Mouse (Mus musculus): Measurements from ENCODE around the gene Tmem200b. TPM values are rescaled to one million over a fixed set of nuclear protein-coding genes. Genes with fewer than 3 reads are reported as not detected.

Tmem200b gene
- 26.3 and 29.5 TPM in 2 replicates for polyA plus RNA-seq (2012; rRNA removed)

DNA sequence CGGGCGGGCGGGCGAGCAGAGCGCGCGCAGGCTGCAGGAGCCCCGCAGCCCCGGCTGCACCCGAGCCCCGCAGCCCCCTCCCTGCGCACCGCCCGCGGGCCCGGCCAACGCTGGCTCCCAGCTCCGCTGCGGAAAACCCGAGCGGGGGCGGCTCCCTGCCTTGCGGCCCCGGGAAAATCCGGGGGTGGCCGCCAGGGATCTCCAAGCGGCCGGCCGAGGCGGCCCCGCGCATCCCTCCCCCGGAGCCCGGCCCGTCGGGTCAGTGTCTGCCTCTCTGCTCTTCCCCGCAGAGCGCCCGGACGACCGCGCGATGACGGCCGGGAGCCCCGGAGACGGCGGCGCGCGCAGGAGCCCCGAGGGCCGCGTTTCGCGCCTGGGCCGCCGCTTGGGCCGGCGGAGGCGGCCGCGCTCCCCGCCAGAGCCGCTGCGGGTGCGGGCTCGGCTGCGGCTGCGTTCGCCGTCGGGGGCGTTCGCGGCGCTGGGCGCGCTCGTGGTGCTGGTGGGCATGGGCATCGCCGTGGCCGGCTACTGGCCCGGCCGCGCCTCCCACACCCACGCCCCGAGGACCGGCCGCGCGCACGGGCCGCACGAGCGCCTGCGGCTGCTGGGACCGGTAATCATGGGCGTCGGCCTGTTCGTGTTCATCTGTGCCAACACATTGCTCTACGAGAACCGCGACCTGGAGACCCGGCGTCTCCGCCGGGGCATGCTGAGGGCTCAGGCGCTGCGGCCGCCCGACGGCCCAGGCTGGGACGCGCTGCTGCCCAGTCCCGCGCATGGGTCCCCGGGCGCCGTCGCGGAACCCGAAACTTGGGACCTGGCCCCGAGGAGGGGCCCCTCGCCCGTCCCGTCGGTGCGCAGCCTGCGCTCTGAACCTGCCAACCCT is at the start of gene Tmem200b:
TSS of gene Tmem200b (plus strand) at position 311 of the 886 bp plus-strand sequence.
- Histone ChIP-seq H3K4me3 (replicated peaks; ENCODE audit: insufficient read depth, low read depth, low read length) (no peak within 1 kb of the TSS), H3K27me3 (ENCODE audit: control insufficient read depth, insufficient read depth, low read length) (peaks cover 8% of the 10 kb centered on the region; the same call in 1 of the 2 replicates), H3K27ac (ENCODE audit: insufficient read depth, low read length) (no peak within 1 kb of the TSS), H3K4me1 (ENCODE audit: control insufficient read depth, insufficient read depth, low read length) (no peaks in the 10 kb centered on the region)
- TF ChIP-seq POLR2A (IDR thresholded peaks at IDR 0.05; ENCODE audit: borderline replicate concordance, insufficient read depth, low read length) (no peak), CTCF (IDR thresholded peaks at IDR 0.05; ENCODE audit: borderline replicate concordance, insufficient read depth, low read depth, low read length) (no peak)
- WGBS, result 2% methylated on average over 130 of the region's 130 CpGs
- no peak for DNase-seq

DNA sequence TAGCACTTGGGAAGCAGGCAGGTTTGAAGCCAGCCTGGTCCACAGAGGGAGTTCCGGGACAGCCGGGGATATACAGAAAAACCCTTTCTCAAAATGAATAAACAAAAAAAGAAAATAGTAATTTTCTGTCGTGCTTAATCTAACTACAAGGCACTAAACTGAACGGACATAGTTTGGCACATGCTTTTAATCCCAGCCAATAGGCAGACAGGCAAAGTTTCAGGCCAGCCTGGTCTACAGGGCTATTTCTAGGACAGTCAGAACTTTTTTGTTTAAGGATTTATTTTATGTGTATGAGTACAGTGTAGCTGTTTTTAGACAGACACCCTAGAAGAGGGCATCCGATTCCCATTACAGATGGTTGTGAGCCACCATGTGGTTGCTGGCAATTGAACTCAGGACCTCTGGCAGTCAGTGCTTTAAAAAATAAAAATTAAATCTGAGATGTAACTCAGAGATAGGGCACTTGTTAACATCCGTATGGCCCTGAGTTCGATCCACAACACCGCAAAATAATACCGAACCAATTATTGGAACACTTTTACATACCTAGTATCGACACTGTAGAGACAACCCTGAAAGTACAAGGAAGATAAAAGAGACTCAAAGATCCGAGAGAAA is 48.8 kb upstream of the Tmem200b start:
- Histone ChIP-seq H3K27me3 (ENCODE audit: control insufficient read depth, insufficient read depth, low read length) (no peaks in the 10 kb centered on the region), H3K4me3 (replicated peaks; ENCODE audit: insufficient read depth, low read depth, low read length) (peak overlapping the region; percentile 68), H3K27ac (ENCODE audit: insufficient read depth, low read length) (no peak overlapping the region; the same call in 1 of the 2 replicates), H3K4me1 (ENCODE audit: control insufficient read depth, insufficient read depth, low read length) (no peaks in the 10 kb centered on the region; the same call in 1 of the 2 replicates)
- no peak for TF ChIP-seq CTCF (IDR thresholded peaks at IDR 0.05; ENCODE audit: borderline replicate concordance, insufficient read depth, low read depth, low read length)
- no peak for TF ChIP-seq POLR2A (IDR thresholded peaks at IDR 0.05; ENCODE audit: borderline replicate concordance, insufficient read depth, low read length)
- WGBS, result 3% methylated on average over 11 of the region's 11 CpGs
- no peak for DNase-seq

DNA sequence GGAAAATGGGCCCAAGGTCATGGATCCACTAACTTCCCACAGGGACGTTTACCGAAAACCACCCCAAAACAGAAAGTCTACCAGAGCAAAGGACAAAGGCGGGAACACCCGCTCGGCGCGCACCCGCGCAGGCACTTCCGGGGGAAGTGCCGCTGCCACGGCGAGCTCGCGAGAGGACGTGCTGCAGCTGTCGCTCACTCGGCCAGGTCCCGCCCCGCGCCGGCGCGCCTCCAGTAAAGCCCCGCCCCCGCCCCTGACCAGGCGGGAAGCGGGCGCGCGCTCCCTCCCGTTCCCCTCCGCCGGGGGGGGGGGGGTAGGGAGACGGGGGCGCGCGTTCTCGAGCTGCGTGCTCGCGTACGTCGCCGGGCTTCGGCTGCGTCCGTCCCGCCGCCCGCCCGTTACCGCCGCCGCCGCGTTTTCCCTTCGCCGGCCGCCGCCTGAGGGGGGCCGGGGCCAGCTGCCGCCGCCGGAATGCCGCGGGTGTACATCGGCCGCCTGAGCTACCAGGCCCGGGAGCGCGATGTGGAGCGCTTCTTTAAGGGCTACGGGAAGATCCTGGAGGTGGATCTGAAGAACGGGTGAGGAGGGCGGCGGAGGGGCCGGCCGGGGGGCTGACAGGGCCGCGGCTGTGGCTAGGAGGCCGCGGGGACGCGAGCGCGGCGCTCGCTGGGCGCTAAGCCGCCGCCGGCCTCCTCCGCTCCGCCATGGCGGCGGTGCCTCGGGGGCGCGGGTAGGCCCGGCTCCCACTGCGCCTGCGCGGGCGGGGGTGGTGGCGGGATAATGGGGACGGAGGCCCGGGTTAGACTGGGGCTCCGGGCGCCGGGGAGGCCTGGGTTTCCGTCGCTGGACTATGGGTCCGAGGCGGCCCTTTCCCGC is 48.0 kb upstream of the Tmem200b start, which contains the start of gene Srsf4:
TSS of gene Srsf4 (plus strand) at position 325 of the 876 bp plus-strand sequence.
- Histone ChIP-seq H3K27ac (ENCODE audit: insufficient read depth, low read length) (peak within 1 kb of the TSS; percentile 96), H3K4me3 (replicated peaks; ENCODE audit: insufficient read depth, low read depth, low read length) (peak within 1 kb of the TSS; percentile 73), H3K27me3 (ENCODE audit: control insufficient read depth, insufficient read depth, low read length) (no peaks in the 10 kb centered on the region), H3K4me1 (ENCODE audit: control insufficient read depth, insufficient read depth, low read length) (no peaks in the 10 kb centered on the region; the same call in 1 of the 2 replicates)
- under 1% methylated on average over 104 of the region's 116 CpGs for WGBS
- TF ChIP-seq CTCF (IDR thresholded peaks at IDR 0.05; ENCODE audit: borderline replicate concordance, insufficient read depth, low read depth, low read length) (no peak), POLR2A (IDR thresholded peaks at IDR 0.05; ENCODE audit: borderline replicate concordance, insufficient read depth, low read length) (peak; percentile 98)
- DNase-seq, result peak; percentile 92 to 96

DNA sequence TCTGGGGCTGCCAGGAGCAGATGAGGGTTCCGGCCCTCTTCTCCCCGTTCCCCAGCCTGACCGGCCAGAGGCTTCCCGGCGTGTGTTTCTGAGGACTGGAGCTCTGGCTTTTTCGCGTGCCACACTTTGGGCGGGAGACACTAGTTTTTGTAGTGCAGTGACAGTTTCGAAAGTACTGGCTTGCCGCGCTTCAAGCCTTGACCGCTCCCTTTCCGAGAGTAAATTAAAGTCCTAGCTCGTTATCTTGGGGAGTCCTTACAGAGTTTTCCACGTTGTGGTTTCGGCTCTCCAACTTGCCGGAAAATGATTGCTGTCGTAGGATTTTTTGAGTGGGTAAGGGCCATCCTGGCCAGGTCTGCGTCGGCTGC is 47.4 kb upstream of the Tmem200b start:
- under 1% methylated on average over 20 of the region's 20 CpGs for WGBS
- no peak for DNase-seq
- Histone ChIP-seq H3K27ac (ENCODE audit: insufficient read depth, low read length) (peak overlapping the region; percentile 26; the same call in 1 of the 2 replicates), H3K4me1 (ENCODE audit: control insufficient read depth, insufficient read depth, low read length) (no peaks in the 10 kb centered on the region; the same call in 1 of the 2 replicates), H3K4me3 (replicated peaks; ENCODE audit: insufficient read depth, low read depth, low read length) (peak overlapping the region; percentile 73), H3K27me3 (ENCODE audit: control insufficient read depth, insufficient read depth, low read length) (no peaks in the 10 kb centered on the region)
- TF ChIP-seq CTCF (IDR thresholded peaks at IDR 0.05; ENCODE audit: borderline replicate concordance, insufficient read depth, low read depth, low read length) (no peak), POLR2A (IDR thresholded peaks at IDR 0.05; ENCODE audit: borderline replicate concordance, insufficient read depth, low read length) (no peak)

- Histone ChIP-seq H3K4me1 (ENCODE audit: control insufficient read depth, insufficient read depth, low read length) (no peaks in the 10 kb centered on the region; the same call in 1 of the 2 replicates), H3K27me3 (ENCODE audit: control insufficient read depth, insufficient read depth, low read length) (no peaks in the 10 kb centered on the region), H3K4me3 (replicated peaks; ENCODE audit: insufficient read depth, low read depth, low read length) (peak overlapping the region; percentile 73), H3K27ac (ENCODE audit: insufficient read depth, low read length) (no peak overlapping the region)
- TF ChIP-seq POLR2A (IDR thresholded peaks at IDR 0.05; ENCODE audit: borderline replicate concordance, insufficient read depth, low read length), result no peak
- no peak for TF ChIP-seq CTCF (IDR thresholded peaks at IDR 0.05; ENCODE audit: borderline replicate concordance, insufficient read depth, low read depth, low read length)
- WGBS, result 2% methylated on average over 11 of the region's 11 CpGs
- peak in 1 of 2 experiments; percentile 18 for DNase-seq
Measured at GRCm38 (mm10) chr4:131874567-131874966, 47.0 kb upstream of the Tmem200b start.

DNA sequence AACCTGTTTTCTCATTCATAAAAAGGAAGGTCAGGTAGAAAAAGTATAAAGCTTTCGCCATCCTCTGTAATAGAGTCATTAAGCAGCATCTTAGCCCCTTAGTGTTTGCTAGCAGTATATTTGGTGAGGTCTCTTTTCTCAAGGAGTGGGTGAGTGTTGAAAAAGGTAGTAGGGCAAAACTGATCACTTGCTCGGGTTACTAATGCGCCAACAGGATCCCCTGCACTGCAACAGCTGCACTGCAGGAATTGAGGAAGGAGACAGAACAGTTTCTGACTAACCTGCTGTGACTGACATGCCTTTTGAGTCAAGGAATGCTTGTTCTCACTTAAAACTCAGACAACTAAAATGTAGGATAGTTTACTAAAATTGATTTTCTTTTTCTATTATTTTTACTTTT is 46.3 kb upstream of the Tmem200b start:
- no peak for TF ChIP-seq CTCF (IDR thresholded peaks at IDR 0.05; ENCODE audit: borderline replicate concordance, insufficient read depth, low read depth, low read length)
- no peak for TF ChIP-seq POLR2A (IDR thresholded peaks at IDR 0.05; ENCODE audit: borderline replicate concordance, insufficient read depth, low read length)
- Histone ChIP-seq H3K27ac (ENCODE audit: insufficient read depth, low read length) (no peak overlapping the region), H3K4me1 (ENCODE audit: control insufficient read depth, insufficient read depth, low read length) (peaks cover 3% of the 10 kb centered on the region; the same call in 1 of the 2 replicates), H3K27me3 (ENCODE audit: control insufficient read depth, insufficient read depth, low read length) (no peaks in the 10 kb centered on the region), H3K4me3 (replicated peaks; ENCODE audit: insufficient read depth, low read depth, low read length) (peak overlapping the region; percentile 26)
- WGBS, result 21% methylated on average over 3 of the region's 3 CpGs
- DNase-seq, result no peak

- no peak overlapping the region for H3K27ac ChIP-seq (ENCODE audit: insufficient read depth, low read length)
Measured at GRCm38 (mm10) chr4:131876836-131877235, 44.7 kb upstream of the Tmem200b start.

More at GRCm38 (mm10) chr4:131876836-131877235, 44.7 kb upstream of the Tmem200b start:
- no peak for TF ChIP-seq POLR2A (IDR thresholded peaks at IDR 0.05; ENCODE audit: borderline replicate concordance, insufficient read depth, low read length)
- TF ChIP-seq CTCF (IDR thresholded peaks at IDR 0.05; ENCODE audit: borderline replicate concordance, insufficient read depth, low read depth, low read length), result no peak
- no peak for DNase-seq
- H3K4me1 ChIP-seq (ENCODE audit: control insufficient read depth, insufficient read depth, low read length), result peaks cover 8% of the 10 kb centered on the region; the same call in 1 of the 2 replicates
- no peak overlapping the region for H3K4me3 ChIP-seq (replicated peaks; ENCODE audit: insufficient read depth, low read depth, low read length)
- 38% methylated on average over 2 of the region's 2 CpGs for WGBS
- no peaks in the 10 kb centered on the region for H3K27me3 ChIP-seq (ENCODE audit: control insufficient read depth, insufficient read depth, low read length)

Measured in cerebellum, adult 2 months (tissue).